Mouse (Mus musculus) embryonic fibroblast, embryonic 13.5 days (primary cell): Measurements from ENCODE around the gene Pqlc2.

Experiments used
- CTCF ChIP-seq: IDR thresholded peaks from 2 replicates; pipeline ENCODE4 v1.5.1; 2011; ENCODE audit warnings: mild to moderate bottlenecking, control low read depth, low read length, moderate library complexity, borderline replicate concordance; ENCODE audit not compliant: insufficient read depth
- POLR2A ChIP-seq: IDR thresholded peaks from 2 replicates; pipeline ENCODE4 v1.6.1; 2011; ENCODE audit warnings: low read depth, mild to moderate bottlenecking, control low read depth, low read length, moderate library complexity

DNA sequence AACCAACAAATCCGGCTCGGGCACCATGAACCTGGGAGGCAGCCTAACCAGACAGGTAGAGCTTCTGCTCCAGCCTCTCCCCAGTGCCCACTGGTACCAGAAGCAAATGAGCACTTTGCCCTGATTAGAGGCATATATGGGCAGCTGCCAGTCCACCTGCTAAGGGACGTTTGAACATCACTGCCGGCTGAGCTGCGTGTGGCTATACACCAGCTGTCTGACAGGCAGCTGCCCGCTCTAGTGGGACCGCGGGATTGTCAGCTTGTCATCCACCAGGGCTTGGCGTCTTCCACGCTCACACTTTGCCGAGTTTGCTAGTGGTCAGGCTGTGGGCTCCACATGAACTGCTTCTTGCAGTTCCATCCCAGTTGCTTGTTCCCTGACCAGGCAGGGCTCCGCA is 30.0 kb downstream of the Pqlc2 start:
- TF ChIP-seq POLR2A (no peak), CTCF (no peak)
